Mouse (Mus musculus) neural tube, embryonic 11.5 days (tissue): Measurements from ENCODE around the gene Gm47841. TPM values are rescaled to one million over a fixed set of nuclear protein-coding genes. Genes with fewer than 3 reads are reported as not detected.

Experiments used
- ATAC-seq: fragments of 200-750 bp; cut with Nextera tagmentation; 2 replicates; pipeline ENCODE4 v1.8.0; 2017; ENCODE audit warnings: moderate number of reproducible peaks, mild to moderate bottlenecking, moderate TSS enrichment, moderate library complexity; ENCODE audit not compliant: insufficient read depth, low FRiP score, low TSS enrichment
- DNase-seq: peaks from one replicate; pipeline ENCODE4 v3.0.0-alpha.2; 2015; ENCODE audit warnings: low spot score
- H3K27ac ChIP-seq: fragments of 300-500 bp; sonication (generic); 2 replicates; pipeline ENCODE4 v1.5.1; 2014; ENCODE audit warnings: low read depth, mild to moderate bottlenecking, low read length
- H3K27me3 ChIP-seq: fragments of 300-500 bp; sonication (generic); 2 replicates; pipeline ENCODE4 v1.6.1; 2014; ENCODE audit warnings: mild to moderate bottlenecking, low read length, mixed read lengths; ENCODE audit not compliant: control insufficient read depth, insufficient read depth
- H3K36me3 ChIP-seq: fragments of 300-500 bp; sonication (generic); 2 replicates; pipeline ENCODE4 v1.6.1; 2014; ENCODE audit warnings: mild to moderate bottlenecking, low read length, moderate library complexity, mixed read lengths; ENCODE audit not compliant: control insufficient read depth, insufficient read depth
- H3K4me1 ChIP-seq: fragments of 300-500 bp; sonication (generic); 2 replicates; pipeline ENCODE4 v1.6.1; 2014; ENCODE audit warnings: low read length, mixed read lengths; ENCODE audit not compliant: control insufficient read depth, insufficient read depth
- H3K4me2 ChIP-seq: fragments of 300-500 bp; sonication (generic); 2 replicates; pipeline ENCODE4 v1.6.1; 2014; ENCODE audit warnings: low read depth, mild to moderate bottlenecking, moderate library complexity
- H3K4me3 ChIP-seq: fragments of 300-500 bp; sonication (generic); 2 replicates; pipeline ENCODE4 v1.5.1; 2014; ENCODE audit warnings: low read depth, low read length
- H3K9ac ChIP-seq: fragments of 300-500 bp; sonication (generic); 2 replicates; pipeline ENCODE4 v1.6.1; 2014; ENCODE audit warnings: mild to moderate bottlenecking, low read length
- H3K9me3 ChIP-seq: fragments of 300-500 bp; sonication (generic); 2 replicates; pipeline ENCODE4 v1.6.1; 2016; ENCODE audit warnings: low read length; ENCODE audit not compliant: control insufficient read depth
- WGBS: fragments of 180-500 bp; shearing (Covaris S2); extraction: QIAGEN DNeasy Blood & Tissue Kit; methylation state at CpG from one replicate; pipeline ENCODE4 v1.1.7; 2014; 5-methylcytosine and 5-hydroxymethylcytosine counted together
- polyA plus RNA-seq: library from polyadenylated mRNA; unstranded; fragments of >200 nt; fragmentation: Nextera tagmentation; extraction: Ambion mirVana; gene quantifications from 2 replicates; pipeline ENCODE4 v1.2.1, GENCODE M21; 2014

Gm47841 gene
- polyA plus RNA-seq, 1 experiment from 2014 or later: not detected

GRCm38 (mm10) chr15:101077001-101077812 lies 30.0 kb upstream of the Gm47841 start:
- H3K9ac ChIP-seq: peak overlapping the region; percentile 94
- peaks cover 40% of the 10 kb centered on the region for H3K4me1 ChIP-seq
- H3K27ac ChIP-seq: peak overlapping the region; percentile 99
- H3K4me2 ChIP-seq: peak overlapping the region; percentile 81
- peak overlapping the region; percentile 66 for H3K4me3 ChIP-seq
- 0% methylated on average over 34 of the region's 34 CpGs for WGBS
- DNase-seq (peak; percentile 73), ATAC-seq (peak; percentile 74)
- H3K9me3 ChIP-seq: no peaks in the 10 kb centered on the region
- no peaks in the 10 kb centered on the region; the same call in 1 of the 2 replicates for H3K36me3 ChIP-seq
- H3K27me3 ChIP-seq: no peaks in the 10 kb centered on the region

GRCm38 (mm10) chr15:101076071-101077000 lies 29.1 kb upstream of the Gm47841 start:
- peak overlapping the region; percentile 66 for H3K4me3 ChIP-seq
- H3K36me3 ChIP-seq: no peaks in the 10 kb centered on the region; the same call in 1 of the 2 replicates
- ATAC-seq: peak; percentile 75
- peaks cover 40% of the 10 kb centered on the region for H3K4me1 ChIP-seq
- H3K27me3 ChIP-seq: no peaks in the 10 kb centered on the region
- peak; percentile 65 for DNase-seq
- peak overlapping the region; percentile 81 for H3K4me2 ChIP-seq
- peak overlapping the region; percentile 99 for H3K27ac ChIP-seq
- 1% methylated on average over 24 of the region's 26 CpGs for WGBS
- no peaks in the 10 kb centered on the region for H3K9me3 ChIP-seq
- H3K9ac ChIP-seq: peak overlapping the region; percentile 67

- Histone ChIP-seq H3K36me3 (no peaks in the 10 kb centered on the region; the same call in 1 of the 2 replicates), H3K4me3 (peak overlapping the region; percentile 66), H3K4me2 (peak overlapping the region; percentile 81), H3K4me1 (peaks cover 40% of the 10 kb centered on the region), H3K27ac (peak overlapping the region; percentile 99), H3K9me3 (no peaks in the 10 kb centered on the region), H3K27me3 (no peaks in the 10 kb centered on the region), H3K9ac (peak overlapping the region; percentile 67)
- no peak for ATAC-seq
- WGBS: 10% methylated on average over 5 of the region's 5 CpGs
- DNase-seq: no peak
These were observed 28.5 kb upstream of the Gm47841 start for GRCm38 (mm10) chr15:101075656-101076055.

DNA sequence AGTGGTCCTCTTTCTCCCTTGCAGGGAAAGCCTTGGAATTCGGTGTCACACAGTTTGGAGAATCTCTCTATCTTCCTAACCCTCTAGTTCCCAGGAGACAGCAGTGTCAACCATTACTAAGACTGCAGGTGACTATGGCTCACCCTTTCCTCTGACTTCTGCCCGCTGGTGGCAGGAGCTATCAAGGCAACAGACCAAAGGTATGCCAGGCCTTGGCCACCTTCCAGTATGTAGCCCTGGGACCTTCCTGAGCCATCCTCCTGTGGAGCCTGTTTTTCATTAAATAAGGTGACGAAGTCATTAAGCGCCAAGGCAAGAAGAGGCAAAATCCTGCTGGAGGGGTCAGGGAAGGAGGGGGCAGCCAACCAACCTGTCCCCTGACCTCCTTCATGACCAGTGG lies 28.0 kb upstream of the Gm47841 start:
- peak overlapping the region; percentile 67; the same call in 1 of the 2 replicates for H3K9ac ChIP-seq
- WGBS: 62% methylated on average over 4 of the region's 4 CpGs
- H3K4me3 ChIP-seq: peak overlapping the region; percentile 66; the same call in 1 of the 2 replicates

GRCm38 (mm10) chr15:101074067-101074466 lies 26.9 kb upstream of the Gm47841 start:
- no peak overlapping the region for H3K4me3 ChIP-seq
- DNase-seq: no peak
- H3K36me3 ChIP-seq: no peaks in the 10 kb centered on the region; the same call in 1 of the 2 replicates
- no peaks in the 10 kb centered on the region for H3K27me3 ChIP-seq
- H3K9me3 ChIP-seq: no peaks in the 10 kb centered on the region
- H3K4me1 ChIP-seq: peaks cover 51% of the 10 kb centered on the region
- 85% methylated on average over 5 of the region's 5 CpGs for WGBS
- no peak for ATAC-seq
- no peak overlapping the region for H3K9ac ChIP-seq
- H3K4me2 ChIP-seq: no peak overlapping the region
- H3K27ac ChIP-seq: no peak overlapping the region

More for the DNA sequence above, 28.0 kb upstream of the Gm47841 start:
- Histone ChIP-seq H3K36me3 (no peaks in the 10 kb centered on the region; the same call in 1 of the 2 replicates), H3K27ac (no peak overlapping the region), H3K4me1 (peaks cover 45% of the 10 kb centered on the region), H3K27me3 (no peaks in the 10 kb centered on the region), H3K4me2 (peak overlapping the region; percentile 81), H3K9me3 (no peaks in the 10 kb centered on the region)
- no peak for DNase-seq
- ATAC-seq: no peak

DNA sequence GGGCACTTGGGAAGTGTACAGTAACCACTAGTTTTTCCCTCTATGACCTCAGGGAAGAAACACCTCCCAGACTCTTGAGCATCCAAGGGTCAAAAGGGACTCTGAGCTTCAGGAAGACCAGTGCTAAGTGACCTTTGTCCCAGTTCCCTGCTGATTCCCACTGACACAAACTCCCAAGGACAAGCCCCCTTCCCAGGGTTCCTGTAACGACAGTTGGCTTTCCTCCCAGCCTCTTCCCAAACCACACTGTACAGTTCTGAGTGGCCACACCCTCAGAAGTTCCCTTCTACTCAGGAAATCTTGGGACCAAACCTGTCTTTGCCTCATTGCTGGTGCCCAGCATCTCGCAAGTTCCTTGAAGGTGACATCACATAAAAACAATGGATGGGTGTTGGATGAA lies 25.5 kb upstream of the Gm47841 start:
- no peaks in the 10 kb centered on the region for H3K27me3 ChIP-seq
- no peaks in the 10 kb centered on the region; the same call in 1 of the 2 replicates for H3K36me3 ChIP-seq
- WGBS: 55% methylated on average over 2 of the region's 2 CpGs
- no peak overlapping the region for H3K9ac ChIP-seq
- ATAC-seq: no peak
- H3K4me3 ChIP-seq: no peak overlapping the region
- no peak for DNase-seq
- no peak overlapping the region for H3K27ac ChIP-seq
- no peak overlapping the region for H3K4me2 ChIP-seq
- no peaks in the 10 kb centered on the region for H3K9me3 ChIP-seq
- H3K4me1 ChIP-seq: peaks cover 62% of the 10 kb centered on the region

DNA sequence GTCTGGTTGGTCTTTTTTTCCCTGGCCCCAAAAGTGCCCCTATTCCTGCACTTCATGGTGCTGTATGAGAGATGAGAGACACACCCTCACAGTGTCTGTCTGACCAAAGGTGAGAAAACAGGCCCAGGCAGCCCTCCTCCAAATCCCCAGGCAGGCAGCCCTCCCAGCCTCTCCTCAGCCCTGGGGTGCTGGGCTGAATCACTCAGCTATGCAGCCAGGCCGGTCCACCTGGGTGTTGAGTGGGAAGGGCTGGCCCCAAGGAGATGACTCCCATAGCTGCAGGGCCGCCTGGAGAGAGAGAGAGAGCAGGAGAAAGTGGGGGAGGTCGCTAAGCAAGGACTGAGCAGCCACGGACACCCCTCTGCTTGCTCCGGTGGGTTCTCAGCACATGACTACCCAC lies 23.6 kb upstream of the Gm47841 start:
- peaks cover 69% of the 10 kb centered on the region for H3K4me1 ChIP-seq
- no peak overlapping the region for H3K4me3 ChIP-seq
- no peak overlapping the region for H3K27ac ChIP-seq
- H3K36me3 ChIP-seq: no peaks in the 10 kb centered on the region; the same call in 1 of the 2 replicates
- no peak for DNase-seq
- 0 out of 2 replicates have a peak overlapping the region, but pooled peaks have one; percentile 30 for H3K9ac ChIP-seq
- no peaks in the 10 kb centered on the region for H3K27me3 ChIP-seq
- WGBS: 29% methylated on average over 5 of the region's 5 CpGs
- no peak for ATAC-seq
- no peak overlapping the region for H3K4me2 ChIP-seq
- H3K9me3 ChIP-seq: no peaks in the 10 kb centered on the region

DNA sequence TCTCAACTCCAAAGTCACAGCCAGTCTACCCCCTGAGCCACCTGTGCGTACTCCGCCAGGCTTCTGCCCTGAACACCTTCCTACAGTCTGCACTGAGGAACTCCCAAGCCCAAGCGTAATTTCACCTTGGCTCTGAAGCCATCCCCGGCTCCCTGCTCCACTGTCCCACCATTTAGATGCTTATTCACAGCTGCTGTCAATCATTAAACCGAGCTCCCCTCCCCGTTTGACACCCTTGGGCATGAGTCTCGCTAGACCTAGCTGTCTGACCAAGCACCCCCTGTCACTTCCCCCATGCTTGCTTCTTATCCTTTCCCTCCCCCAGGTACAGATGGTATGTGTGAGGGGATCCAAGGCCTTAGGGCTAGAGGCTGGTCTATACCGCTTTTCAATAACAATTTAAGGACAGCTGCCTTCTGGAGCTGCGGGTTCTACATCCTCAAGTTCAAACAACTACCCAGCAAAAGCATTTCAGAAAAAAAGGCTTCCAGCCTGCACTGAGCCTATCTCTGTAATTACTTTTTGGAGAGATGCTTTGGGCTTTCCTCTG lies 22.5 kb upstream of the Gm47841 start:
- Histone ChIP-seq H3K4me1 (peaks cover 71% of the 10 kb centered on the region), H3K4me2 (no peak overlapping the region), H3K9ac (no peak overlapping the region; the same call in 1 of the 2 replicates), H3K9me3 (no peaks in the 10 kb centered on the region), H3K36me3 (no peaks in the 10 kb centered on the region; the same call in 1 of the 2 replicates), H3K27me3 (no peaks in the 10 kb centered on the region), H3K27ac (no peak overlapping the region), H3K4me3 (no peak overlapping the region)
- no peak for DNase-seq
- WGBS: 47% methylated on average over 9 of the region's 9 CpGs
- ATAC-seq: no peak
